Mouse (Mus musculus) liver, postnatal 0 days (tissue): ENCODE data around the gene Rfc1. TPM values are rescaled to one million over a fixed set of nuclear protein-coding genes. Genes with fewer than 3 reads are reported as not detected.
"Not testable (repeated sequence)": the region's sequence is repeated elsewhere in the genome, so short reads cannot be mapped to it uniquely, and the experiment has no call there.

Experiments used
- ATAC-seq: fragments of 200-750 bp; cut with Nextera tagmentation; 2 replicates; pipeline ENCODE4 v1.8.0; 2017; ENCODE audit warnings: mild to moderate bottlenecking, moderate library complexity
- DNase-seq: peaks from one replicate; pipeline ENCODE4 v3.0.0-alpha.2; 2016
- H3K27ac ChIP-seq: fragments of 300-500 bp; sonication (generic); 2 replicates; pipeline ENCODE4 v1.5.1; 2014; ENCODE audit warnings: antibody characterized with exemption, moderate library complexity, mild to moderate bottlenecking, low read depth
- H3K27me3 ChIP-seq: fragments of 300-500 bp; sonication (generic); 2 replicates; pipeline ENCODE4 v1.6.1; 2014; ENCODE audit warnings: low read length, control low read depth, mixed read lengths; ENCODE audit not compliant: insufficient read depth
- H3K36me3 ChIP-seq: fragments of 300-500 bp; sonication (generic); replicated peaks from 2 replicates; pipeline ENCODE4 v1.6.1; 2014; ENCODE audit warnings: mild to moderate bottlenecking, control low read depth, low read length, moderate library complexity, mixed read lengths; ENCODE audit not compliant: insufficient read depth
- H3K4me1 ChIP-seq: fragments of 300-500 bp; sonication (generic); 2 replicates; pipeline ENCODE4 v1.6.1; 2014; ENCODE audit warnings: antibody characterized with exemption, mild to moderate bottlenecking, control low read depth; ENCODE audit not compliant: insufficient read depth
- H3K4me2 ChIP-seq: fragments of 300-500 bp; sonication (generic); 2 replicates; pipeline ENCODE4 v1.6.1; 2014; ENCODE audit warnings: low read depth, mild to moderate bottlenecking, low read length, moderate library complexity, mixed read lengths
- H3K4me3 ChIP-seq: fragments of 300-500 bp; sonication (generic); 2 replicates; pipeline ENCODE4 v1.5.1; 2014; ENCODE audit warnings: low read depth, low read length
- H3K9ac ChIP-seq: fragments of 300-500 bp; sonication (generic); replicated peaks from 2 replicates; pipeline ENCODE4 v1.6.1; 2014; ENCODE audit warnings: mild to moderate bottlenecking, moderate library complexity
- H3K9me3 ChIP-seq: fragments of 300-500 bp; sonication (generic); 2 replicates; pipeline ENCODE4 v1.6.1; 2016; ENCODE audit warnings: mild to moderate bottlenecking, control low read depth, low read length, mixed read lengths
- CTCF ChIP-seq: sonication (generic); IDR thresholded peaks from 2 replicates; pipeline ENCODE4 v1.5.1; 2016; ENCODE audit warnings: antibody characterized with exemption, low read depth
- EP300 ChIP-seq: IDR thresholded peaks from 2 replicates; pipeline ENCODE4 v1.6.1; 2016; ENCODE audit warnings: antibody characterized with exemption, low read depth, mild to moderate bottlenecking
- WGBS: fragments of 180-500 bp; shearing (Covaris S2); extraction: QIAGEN DNeasy Blood & Tissue Kit; methylation state at CpG from one replicate; pipeline ENCODE4 v1.1.7; 2014; ENCODE audit not compliant: insufficient replicate concordance; 5-methylcytosine and 5-hydroxymethylcytosine counted together
- polyA plus RNA-seq: library from polyadenylated mRNA; unstranded; fragments of >200 nt; fragmentation: Nextera tagmentation; extraction: Ambion mirVana; gene quantifications from 2 replicates; pipeline ENCODE4 v1.2.1, GENCODE M21; 2015

Gene Rfc1
- polyA plus RNA-seq, 1 experiment from 2014 or later, result 32.3 TPM

DNA sequence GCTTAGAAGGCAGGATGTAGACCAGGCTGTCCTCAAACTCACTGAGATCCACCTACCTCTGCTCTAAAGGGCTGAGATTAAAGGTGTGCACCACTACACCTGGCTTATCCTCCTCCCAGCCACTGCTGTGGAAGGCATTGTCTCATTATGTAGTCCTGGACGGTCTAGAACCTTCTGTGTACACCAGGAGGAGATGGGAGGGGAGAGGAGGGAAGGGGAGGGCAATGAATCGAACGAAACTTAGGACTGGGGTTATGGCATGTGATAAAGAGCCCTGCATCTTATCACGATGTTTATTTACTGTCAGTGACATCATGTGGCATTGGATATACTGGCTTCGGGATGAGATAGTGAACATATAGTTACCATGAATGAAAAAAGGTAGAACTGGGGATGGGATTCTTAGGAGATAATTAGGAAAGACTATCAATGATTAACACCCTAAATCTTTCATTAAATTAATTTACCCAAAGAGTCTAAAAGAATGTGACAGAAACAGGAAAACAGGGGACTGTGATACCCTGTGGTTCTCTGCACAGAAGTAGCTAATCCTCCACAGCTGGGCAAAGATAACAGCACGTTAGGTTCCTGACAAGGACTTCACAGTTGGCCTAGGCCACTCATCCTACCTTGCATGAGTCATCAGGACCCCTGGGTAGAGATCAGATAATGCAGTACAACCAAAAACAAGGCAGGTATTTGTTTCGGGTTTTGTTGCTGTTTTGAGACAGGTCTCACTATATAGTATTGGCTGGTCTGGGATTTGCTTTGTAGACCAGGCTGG, 37.1 kb downstream of the Rfc1 start:
- no peak overlapping the region for H3K4me3 ChIP-seq
- peaks cover 58% of the 10 kb centered on the region for H3K36me3 ChIP-seq
- no peak overlapping the region for H3K27ac ChIP-seq
- H3K9ac ChIP-seq, result no peak overlapping the region
- TF ChIP-seq EP300 (no peak), CTCF (no peak)
- H3K9me3 ChIP-seq, result no peaks in the 10 kb centered on the region
- no peak for DNase-seq
- WGBS, result 46% methylated on average over 7 of the region's 7 CpGs
- no peaks in the 10 kb centered on the region for H3K27me3 ChIP-seq
- ATAC-seq, result peak; percentile 25; the same call in 1 of the 2 replicates
- H3K4me1 ChIP-seq, result no peaks in the 10 kb centered on the region
- no peak overlapping the region for H3K4me2 ChIP-seq

DNA sequence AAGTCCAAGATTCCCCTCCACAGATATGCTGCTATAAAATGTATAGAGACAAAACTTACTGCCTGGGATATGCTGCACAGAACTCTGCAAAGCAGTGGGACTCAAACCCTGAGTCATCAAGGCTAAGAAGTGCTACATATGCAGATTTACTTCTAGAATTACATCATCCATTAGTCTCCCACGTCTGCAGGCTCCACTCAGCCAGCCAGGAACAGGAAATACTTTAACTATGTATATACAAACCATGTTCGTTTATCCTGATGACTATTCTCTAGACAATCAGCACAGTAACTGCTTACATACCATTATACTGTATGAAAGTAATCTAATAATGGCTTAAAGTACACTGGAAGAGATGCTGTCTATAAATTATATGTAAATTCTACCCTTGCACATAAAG, 41.2 kb downstream of the Rfc1 start:
- TF ChIP-seq EP300, result no peak
- TF ChIP-seq CTCF, result no peak
- H3K4me1 ChIP-seq, result no peaks in the 10 kb centered on the region
- ATAC-seq (peak; percentile 29; the same call in 1 of the 2 replicates), DNase-seq (no peak)
- H3K27ac ChIP-seq, result no peak overlapping the region
- H3K4me3 ChIP-seq, result no peak overlapping the region
- no peaks in the 10 kb centered on the region for H3K9me3 ChIP-seq
- WGBS, result 62% methylated on average over 2 of the region's 2 CpGs
- H3K36me3 ChIP-seq, result peaks cover 71% of the 10 kb centered on the region
- H3K9ac ChIP-seq, result no peak overlapping the region
- no peak overlapping the region for H3K4me2 ChIP-seq
- no peaks in the 10 kb centered on the region for H3K27me3 ChIP-seq

DNA sequence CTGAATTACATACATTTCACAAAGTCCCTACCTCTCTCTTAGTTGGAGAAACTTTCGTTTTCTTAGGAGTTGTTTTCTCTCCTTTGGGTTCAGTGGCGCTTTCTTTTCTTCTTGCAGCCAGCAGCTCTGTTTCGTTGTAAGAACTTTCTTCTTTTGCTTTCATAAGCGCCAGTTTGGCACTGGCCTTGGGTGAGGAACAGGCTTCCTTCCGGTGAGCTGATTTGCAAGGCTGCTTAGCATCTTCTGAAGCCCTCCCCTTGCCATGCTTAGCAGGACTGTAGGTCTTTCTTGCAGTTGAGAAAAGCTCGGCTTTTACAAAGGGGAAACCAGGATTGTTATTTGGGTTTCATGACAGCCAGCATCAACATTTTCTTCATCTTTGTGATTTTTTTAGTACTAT, 41.8 kb downstream of the Rfc1 start:
- H3K4me1 ChIP-seq, result no peaks in the 10 kb centered on the region
- no peak overlapping the region for H3K4me2 ChIP-seq
- peaks cover 69% of the 10 kb centered on the region for H3K36me3 ChIP-seq
- no peaks in the 10 kb centered on the region for H3K9me3 ChIP-seq
- no peak overlapping the region for H3K27ac ChIP-seq
- H3K27me3 ChIP-seq, result no peaks in the 10 kb centered on the region
- H3K9ac ChIP-seq, result no peak overlapping the region
- ATAC-seq (no peak), DNase-seq (no peak)
- TF ChIP-seq EP300 (no peak), CTCF (no peak)
- no peak overlapping the region for H3K4me3 ChIP-seq
- WGBS, result 89% methylated on average over 6 of the region's 6 CpGs

DNA sequence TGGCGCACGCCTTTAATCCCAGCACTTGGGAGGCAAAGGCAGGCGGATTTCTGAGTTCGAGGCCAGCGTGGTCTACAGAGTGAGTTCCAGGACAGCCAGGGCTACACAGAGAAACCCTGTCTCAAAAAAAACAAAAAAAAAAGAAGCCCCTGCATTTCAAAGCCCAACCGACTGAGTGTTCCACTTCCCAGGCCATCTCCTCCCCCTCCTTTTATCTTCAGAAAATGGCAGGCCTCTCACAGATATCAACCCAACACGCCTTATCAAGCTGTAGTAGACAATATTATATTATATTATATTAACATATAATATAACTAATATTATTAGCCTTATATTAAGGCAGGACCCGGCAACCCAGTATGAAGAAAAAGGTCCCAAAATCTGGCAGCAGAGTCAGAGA, 46.5 kb downstream of the Rfc1 start:
- not testable (repeated sequence) for DNase-seq, H3K4me1 ChIP-seq, H3K27me3 ChIP-seq, H3K9me3 ChIP-seq, H3K27ac ChIP-seq, H3K9ac ChIP-seq, ATAC-seq, H3K4me2 ChIP-seq, H3K4me3 ChIP-seq
- peaks cover 59% of the 10 kb centered on the region for H3K36me3 ChIP-seq
- 78% methylated on average over 8 of the region's 8 CpGs for WGBS

DNA sequence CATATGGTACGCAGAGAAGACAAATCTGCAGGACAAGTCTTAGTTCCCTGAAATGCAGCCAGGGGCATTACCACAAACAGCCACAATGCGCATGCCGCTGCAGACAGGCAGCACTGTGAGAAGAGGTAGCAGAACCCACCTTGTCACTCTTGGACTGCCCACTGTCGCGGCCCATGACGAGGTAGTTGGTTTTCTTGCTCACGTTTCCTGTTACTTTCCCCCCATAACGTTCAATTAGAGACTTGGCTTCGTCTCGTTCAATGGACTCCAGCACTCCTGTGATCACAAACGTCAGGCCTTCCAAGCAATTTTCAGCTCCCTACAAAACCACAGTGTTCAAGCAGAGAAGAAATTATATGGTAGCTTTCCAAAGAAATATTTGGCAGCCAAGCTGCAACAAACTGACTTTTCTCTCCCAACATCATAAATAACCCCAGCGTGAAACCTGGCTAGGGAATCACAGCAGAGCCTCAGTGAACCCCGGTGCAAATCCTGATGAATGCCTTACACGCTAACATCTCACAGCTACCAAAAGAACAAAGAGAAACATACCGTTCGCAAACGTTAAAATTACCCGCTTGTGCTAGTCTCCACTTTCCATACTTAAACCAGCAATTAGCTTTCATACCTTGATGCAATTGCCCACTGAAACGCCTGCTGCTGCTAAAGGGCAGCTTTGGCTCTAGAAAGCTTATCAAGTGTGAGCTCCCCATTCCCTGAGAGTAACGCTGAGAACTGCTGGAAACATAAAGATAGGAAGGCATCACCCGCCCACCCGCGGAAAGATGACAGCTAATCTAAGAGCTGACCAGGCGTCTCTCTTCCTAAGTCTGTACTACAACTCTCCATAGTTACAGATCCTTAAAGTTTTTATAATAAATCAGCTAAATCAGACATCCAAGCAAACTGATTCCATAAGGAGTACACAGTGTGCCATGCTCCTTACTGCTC, 47.4 kb downstream of the Rfc1 start:
- DNase-seq, result no peak
- H3K27ac ChIP-seq, result no peak overlapping the region
- no peaks in the 10 kb centered on the region for H3K9me3 ChIP-seq
- H3K36me3 ChIP-seq, result peaks cover 53% of the 10 kb centered on the region
- TF ChIP-seq EP300 (no peak), CTCF (no peak)
- H3K4me3 ChIP-seq, result no peak overlapping the region
- no peak overlapping the region for H3K4me2 ChIP-seq
- H3K9ac ChIP-seq, result no peak overlapping the region
- WGBS, result 77% methylated on average over 24 of the region's 24 CpGs
- H3K27me3 ChIP-seq, result no peaks in the 10 kb centered on the region
- no peaks in the 10 kb centered on the region for H3K4me1 ChIP-seq
- ATAC-seq, result no peak

DNA sequence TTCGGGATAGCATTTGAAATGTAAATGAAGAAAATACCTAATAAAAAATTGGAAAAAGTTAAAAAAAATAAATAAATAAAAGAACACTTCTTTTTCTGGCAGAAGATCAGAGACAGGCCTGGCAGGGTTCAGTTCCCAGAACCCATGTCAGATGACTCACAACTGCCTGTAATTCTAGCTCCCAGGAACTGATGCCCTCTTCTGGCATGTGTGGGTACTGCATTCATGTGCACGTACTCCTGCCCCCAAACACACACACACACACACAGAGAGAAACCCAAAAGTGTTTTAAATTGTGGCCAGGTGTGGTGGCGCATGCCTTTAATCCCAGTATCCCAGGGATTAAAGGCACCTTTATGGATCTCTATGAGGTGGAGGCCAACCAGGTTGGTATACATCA, 51.3 kb downstream of the Rfc1 start:
- H3K4me1 ChIP-seq, result no peaks in the 10 kb centered on the region
- H3K27ac ChIP-seq, result no peak overlapping the region
- H3K4me3 ChIP-seq, result no peak overlapping the region
- H3K9me3 ChIP-seq, result no peaks in the 10 kb centered on the region
- peak; percentile 65 for TF ChIP-seq CTCF
- TF ChIP-seq EP300, result no peak
- no peak overlapping the region for H3K9ac ChIP-seq
- no peaks in the 10 kb centered on the region for H3K27me3 ChIP-seq
- ATAC-seq, result no peak
- peaks cover 46% of the 10 kb centered on the region for H3K36me3 ChIP-seq
- H3K4me2 ChIP-seq, result no peak overlapping the region
- DNase-seq, result peak; percentile 46
- 94% methylated on average over 3 of the region's 3 CpGs for WGBS
